ENCODE assay signal across 15 mouse cellular contexts in genomic region chr19:40232560-40232959, GRCm38 (mm10). TPM values are rescaled to one million over a fixed set of nuclear protein-coding genes. Genes with fewer than 3 reads are reported as not detected.
"Had no signal": no experiment of that assay in that cellular context is flagged by ENCODE, and none has a peak within 500 bp of the region (broad histone marks: within the 10 kb centered on the region; RNA-seq: fewer than 3 reads in every experiment).

No protein-coding gene starts in this region.

- H3K27me3 ChIP-seq: limb, embryonic 12.5 days; liver, embryonic 13.5 days; neural tube, embryonic 13.5 days had no signal

- H3K4me1 ChIP-seq: limb, embryonic 12.5 days; midbrain, embryonic 10.5 days; neural tube, embryonic 13.5 days had no signal

- H3K9ac ChIP-seq: limb, embryonic 12.5 days; liver, embryonic 13.5 days; neural tube, embryonic 13.5 days had no signal

- ATAC-seq: lung, postnatal 0 days had no signal

- DNase-seq: kidney, adult 8-10 months; kidney, postnatal 25 days; liver, embryonic 13.5 days; lung, adult 2 months; lung, postnatal 36 days; midbrain, embryonic 14.5 days; right cerebral cortex, postnatal 25 days; spleen, adult 18-20 months; thymus, postnatal 4 days had no signal

- H3K4me3 ChIP-seq: limb, embryonic 12.5 days; liver, embryonic 13.5 days; midbrain, embryonic 10.5 days; myocyte; neural tube, embryonic 13.5 days had no signal

- H3K27ac ChIP-seq: limb, embryonic 12.5 days; liver, embryonic 13.5 days; midbrain, embryonic 10.5 days; neural tube, embryonic 13.5 days had no signal

- H3K4me2 ChIP-seq: limb, embryonic 12.5 days; liver, embryonic 13.5 days; neural tube, embryonic 13.5 days had no signal

- H3K36me3 ChIP-seq: limb, embryonic 12.5 days; neural tube, embryonic 13.5 days had no signal

- H3K9me3 ChIP-seq: limb, embryonic 12.5 days; liver, embryonic 13.5 days; midbrain, embryonic 10.5 days; neural tube, embryonic 13.5 days had no signal

RNA-seq across cellular contexts. Expression of gene Cyp2c70, which starts 45.4 kb away (rescaled TPM):
- total RNA-seq: megakaryocyte, adult 5-6 weeks had no signal
- polyA plus RNA-seq: limb, embryonic 12.5 days; lung, postnatal 0 days; midbrain, embryonic 10.5 days; midbrain, embryonic 14.5 days; myocyte; neural tube, embryonic 13.5 days had no signal
